Mouse (Mus musculus) layer of hippocampus, adult 18-20 months (tissue): ENCODE measurements around the gene Olfr512. TPM values are rescaled to one million over a fixed set of nuclear protein-coding genes. Genes with fewer than 3 reads are reported as not detected.

Experiments used
- DNase-seq, 2 experiments: peaks; one replicate each; pipeline ENCODE4 v3.0.0; 2022; ENCODE audit warnings: low spot score in 2 of 2
- long read RNA-seq: library from polyadenylated mRNA; stranded (forward); transcript quantifications from one replicate; pipeline ENCODE4 v2.0.0, GENCODE M21; 2021
- total RNA-seq, 2 experiments: library from RNA; stranded (reverse); gene quantifications; 2 replicates each; pipeline ENCODE4 v1.2.3; 2021

The Olfr512 gene
- not detected for total RNA-seq
- long read RNA-seq = 0 reads

GRCm38 (mm10) chr7:108713020-108713419 is at the start of gene Olfr512:
Gene Olfr512 (plus strand): TSS chr7:108713320.
- DNase-seq = no peak

GRCm38 (mm10) chr7:108666118-108666517 is 47.0 kb upstream of the Olfr512 start, which contains the start of gene Olfr510:
Gene Olfr510 (plus strand): TSS chr7:108666418.
- no peak for DNase-seq

GRCm38 (mm10) chr7:108671058-108671457 is 42.1 kb upstream of the Olfr512 start:
- DNase-seq = no peak

DNA sequence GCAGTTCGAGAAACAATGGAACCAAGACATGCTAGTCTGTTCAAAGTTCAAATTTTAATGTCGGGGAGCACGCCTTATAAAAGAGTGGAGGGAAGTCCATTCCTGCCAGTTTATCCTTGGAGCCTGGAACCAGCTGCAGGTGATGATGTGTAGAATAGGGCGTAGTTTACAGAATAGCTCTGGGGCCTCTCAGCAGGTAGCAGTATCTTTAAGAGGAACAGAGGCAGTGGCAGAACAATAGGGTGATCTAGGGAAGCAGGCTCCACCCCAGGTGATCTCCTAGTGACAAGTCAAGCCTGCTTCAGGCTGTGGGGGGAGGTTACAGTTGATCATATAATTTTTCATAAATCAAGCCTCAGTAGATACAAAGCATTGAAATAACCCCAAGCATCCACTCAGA is 34.2 kb upstream of the Olfr512 start:
- no peak for DNase-seq

GRCm38 (mm10) chr7:108750673-108751072 is 37.6 kb downstream of the Olfr512 start, which contains the start of gene Olfr513:
Gene Olfr513 (plus strand): TSS chr7:108750973.
- DNase-seq = no peak

- no peak for DNase-seq
Observed at GRCm38 (mm10) chr7:108760411-108760810, 47.3 kb downstream of the Olfr512 start.

Other genes with a start within 250 kb of the Olfr512 start
- not detected for gene Olfr498, start 248.0 kb upstream of the Olfr512 start, total RNA-seq
- not detected for gene Olfr502, start 188.3 kb upstream of the Olfr512 start, total RNA-seq
- not detected for gene Olfr503, start 168.8 kb upstream of the Olfr512 start, total RNA-seq
- not detected for gene Olfr504, start 147.5 kb upstream of the Olfr512 start, total RNA-seq
- not detected for gene Olfr506, start 102.5 kb upstream of the Olfr512 start, total RNA-seq
- not detected for gene Olfr507, start 91.5 kb upstream of the Olfr512 start, total RNA-seq
- gene Olfr508, start 83.3 kb upstream of the Olfr512 start, total RNA-seq = not detected
- gene Olfr509, start 61.4 kb upstream of the Olfr512 start, total RNA-seq = not detected
- gene Olfr510, start 46.9 kb upstream of the Olfr512 start, total RNA-seq = not detected
- gene Olfr513, start 37.7 kb downstream of the Olfr512 start, total RNA-seq = not detected
- not detected for gene Olfr514, start 112.7 kb downstream of the Olfr512 start, total RNA-seq
- gene Olfr516, start 137.2 kb downstream of the Olfr512 start, total RNA-seq = not detected
- not detected for gene Olfr517, start 159.1 kb downstream of the Olfr512 start, total RNA-seq
- gene Olfr518, start 171.7 kb downstream of the Olfr512 start, total RNA-seq = not detected
- not detected for gene Olfr519, start 181.1 kb downstream of the Olfr512 start, total RNA-seq
- under 1 TPM; 0.32 to 0.38 TPM for gene Nlrp10, start 216.9 kb downstream of the Olfr512 start, total RNA-seq
- 100 to 1,000 TPM; 101 to 103 TPM for gene Eif3f, start 221.1 kb downstream of the Olfr512 start, total RNA-seq
- 100 to 1,000 TPM; 179 TPM for gene Tub, start 237.0 kb downstream of the Olfr512 start, total RNA-seq